Mouse (Mus musculus): Measurements from ENCODE around the gene Hbq1a. TPM values are rescaled to one million over a fixed set of nuclear protein-coding genes. Genes with fewer than 3 reads are reported as not detected.

Hbq1a gene
- total and polyA plus RNA-seq, 3 experiments = not detected

DNA sequence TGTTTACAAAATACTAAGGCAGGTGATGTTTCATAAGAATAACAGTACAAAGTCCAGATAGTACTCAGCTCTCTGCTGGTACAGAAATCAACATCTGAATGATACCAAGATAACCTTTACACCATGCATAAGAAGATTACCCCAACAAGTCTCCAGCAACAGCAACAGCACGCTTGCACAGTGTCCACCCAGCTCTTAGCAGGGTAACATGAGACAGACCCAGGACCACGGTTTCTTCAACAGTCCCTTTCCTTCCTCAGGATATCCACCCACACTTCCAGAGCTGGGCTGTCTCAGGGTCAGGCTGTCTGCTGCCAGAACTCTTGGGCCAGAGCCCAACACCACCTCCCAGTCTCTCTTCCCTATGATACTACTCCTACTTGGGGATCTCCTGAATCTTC lies 39.3 kb downstream of the Hbq1a start:
- in situ Hi-C loops (cut with MboI; ENCODE audit: low pct_ligation_motif_present, low pct_unique_long_range_greater_than_20kb, low sequenced_read_pairs) (no loop called here), dilution Hi-C loops (cut with MboI; ENCODE audit: extremely low pct_ligation_motif_present, extremely low pct_unique_long_range_greater_than_20kb, low sequenced_read_pairs) (no loop called here)
- H3K9ac ChIP-seq (ENCODE audit: insufficient read depth, low read depth) = no peak overlapping the region
- no peak for DNase-seq (ENCODE audit: extremely low read depth)
- no peak overlapping the region for H3K27ac ChIP-seq (ENCODE audit: insufficient read depth, low read depth)
- no peak overlapping the region for H3K4me2 ChIP-seq (ENCODE audit: insufficient read depth, low read depth, poor library complexity, severe bottlenecking)
- TF ChIP-seq POLR2A (IDR thresholded peaks at IDR 0.05; ENCODE audit: low read depth, low read length) = no peak
- TF ChIP-seq USF2 (conservative IDR thresholded peaks at IDR 0.05; ENCODE audit: low read depth, low read length) = no peak
- no peak for TF ChIP-seq NELFE (IDR thresholded peaks at IDR 0.05; ENCODE audit: low read depth, low read length)
- no peak for TF ChIP-seq MAX (IDR thresholded peaks at IDR 0.05; ENCODE audit: low read length)
- TF ChIP-seq JUND (conservative IDR thresholded peaks at IDR 0.05; ENCODE audit: low read depth, low read length) = no peak
- TF ChIP-seq PAX5 (IDR thresholded peaks at IDR 0.05; ENCODE audit: low read length) = no peak
- no peak for TF ChIP-seq CHD2 (IDR thresholded peaks at IDR 0.05; ENCODE audit: low read length)
- no peak for TF ChIP-seq POLR2AphosphoS2 (IDR thresholded peaks at IDR 0.05; ENCODE audit: low read depth, low read length)
- TF ChIP-seq MXI1 (IDR thresholded peaks at IDR 0.05; ENCODE audit: low read depth, low read length) = no peak
- TF ChIP-seq KAT2A (IDR thresholded peaks at IDR 0.05; ENCODE audit: insufficient replicate concordance, low read length) = no peak
- no peak for TF ChIP-seq IRF4 (IDR thresholded peaks at IDR 0.05; ENCODE audit: low read depth, low read length)
- no peak for TF ChIP-seq USF1 (IDR thresholded peaks at IDR 0.05; ENCODE audit: low read depth, low read length)
- H3K27me3 ChIP-seq (replicated peaks) = peaks cover 18% of the 10 kb centered on the region
- no peak overlapping the region for H3K4me3 ChIP-seq (replicated peaks in 1 of 3; ENCODE audit: low read depth in 2 of 3, low read length in 2 of 3, poor library complexity in 1 of 3)
- H3K9me3 ChIP-seq (replicated peaks; ENCODE audit: low read length) = peaks cover 11% of the 10 kb centered on the region
- H3K79me2 ChIP-seq (replicated peaks; ENCODE audit: control insufficient read depth, extremely low read depth, insufficient read depth, poor library complexity, severe bottlenecking) = no peaks in the 10 kb centered on the region
- no peaks in the 10 kb centered on the region for H3K36me3 ChIP-seq (replicated peaks in 1 of 2; ENCODE audit: control insufficient read depth in 1 of 2, insufficient read depth in 1 of 2, low read length in 1 of 2)
- H3K4me1 ChIP-seq (ENCODE audit: control insufficient read depth in 1 of 2, insufficient read depth in 2 of 2) = no peaks in the 10 kb centered on the region; a peak in 1 of 4 replicates

DNA sequence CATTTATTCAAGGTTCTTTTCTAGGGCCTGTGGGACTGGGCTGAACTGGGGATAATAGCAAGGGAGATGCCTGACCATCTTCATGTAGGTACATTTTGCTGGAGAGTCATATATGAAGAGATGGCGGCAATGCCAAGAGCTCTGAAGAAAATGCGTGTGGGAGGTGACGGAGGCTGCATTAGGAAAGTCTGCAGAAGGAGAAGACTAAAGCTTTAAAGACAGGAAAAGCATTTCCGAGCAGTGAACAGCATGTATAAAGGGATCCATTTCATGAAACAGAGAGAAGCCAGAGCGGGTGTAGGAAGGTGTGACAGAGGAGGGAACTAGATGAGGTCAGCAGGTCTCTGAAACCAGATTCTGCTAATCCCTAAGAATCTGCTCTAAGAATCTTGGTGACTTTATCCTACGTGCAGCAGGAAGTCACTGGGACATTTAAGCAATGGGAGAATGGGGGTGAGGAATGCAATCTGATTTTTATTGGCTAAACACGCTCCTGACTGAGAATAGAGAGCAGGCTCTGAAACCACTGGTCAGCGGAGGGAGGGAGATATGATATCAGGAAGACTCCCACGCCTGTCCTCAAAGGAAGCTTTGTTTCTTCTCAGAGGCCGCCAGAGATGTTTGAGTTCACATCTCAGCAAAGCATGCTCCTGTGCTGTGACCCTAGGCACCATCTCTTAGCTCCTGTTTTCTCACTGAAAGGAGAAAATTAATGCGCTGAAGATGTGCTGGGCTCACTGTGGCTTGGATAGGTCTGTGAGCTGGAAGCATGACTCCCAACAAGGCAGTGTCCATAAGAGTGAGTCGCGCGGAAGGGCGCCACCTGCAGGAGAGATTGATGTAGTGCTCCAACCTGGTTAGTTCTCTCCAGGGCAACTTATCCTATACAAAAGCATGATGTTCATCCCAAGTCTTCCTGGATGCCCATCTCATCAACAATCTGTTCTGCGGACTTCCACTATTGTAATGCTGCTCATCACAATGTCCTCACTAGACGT lies 40.9 kb downstream of the Hbq1a start:
- Histone ChIP-seq H3K27ac (ENCODE audit: insufficient read depth, low read depth) (no peak overlapping the region), H3K36me3 (replicated peaks in 1 of 2; ENCODE audit: control insufficient read depth in 1 of 2, insufficient read depth in 1 of 2, low read length in 1 of 2) (no peaks in the 10 kb centered on the region), H3K27me3 (replicated peaks) (peaks cover 33% of the 10 kb centered on the region), H3K9me3 (replicated peaks; ENCODE audit: low read length) (peaks cover 14% of the 10 kb centered on the region), H3K4me2 (ENCODE audit: insufficient read depth, low read depth, poor library complexity, severe bottlenecking) (peak overlapping the region; percentile 6; the same call in 1 of the 2 replicates), H3K9ac (ENCODE audit: insufficient read depth, low read depth) (no peak overlapping the region), H3K4me3 (replicated peaks in 1 of 3; ENCODE audit: low read depth in 2 of 3, low read length in 2 of 3, poor library complexity in 1 of 3) (no peak overlapping the region), H3K79me2 (replicated peaks; ENCODE audit: control insufficient read depth, extremely low read depth, insufficient read depth, poor library complexity, severe bottlenecking) (no peaks in the 10 kb centered on the region), H3K4me1 (ENCODE audit: control insufficient read depth in 1 of 2, insufficient read depth in 2 of 2) (no peaks in the 10 kb centered on the region; a peak in 1 of 4 replicates)
- dilution Hi-C loops (cut with MboI; ENCODE audit: extremely low pct_ligation_motif_present, extremely low pct_unique_long_range_greater_than_20kb, low sequenced_read_pairs) (no loop called here), in situ Hi-C loops (cut with MboI; ENCODE audit: low pct_ligation_motif_present, low pct_unique_long_range_greater_than_20kb, low sequenced_read_pairs) (no loop called here)
- DNase-seq (ENCODE audit: extremely low read depth) = peak; percentile 54
- TF ChIP-seq SMC3 (IDR thresholded peaks at IDR 0.05; ENCODE audit: low read depth, low read length) (peak; percentile 41; the same call in 1 of the 2 replicates), JUND (conservative IDR thresholded peaks at IDR 0.05; ENCODE audit: low read depth, low read length) (0 out of 2 replicates have a peak, but pooled peaks have one; percentile 22), ELF1 (IDR thresholded peaks at IDR 0.05; ENCODE audit: low read depth, low read length) (no peak), CTCF (conservative IDR thresholded peaks at IDR 0.05 in 1 of 2, IDR thresholded peaks at IDR 0.05 in 1 of 2; ENCODE audit: low read depth in 2 of 2, low read length in 2 of 2) (peak; percentile 83 to 98), RAD21 (IDR thresholded peaks at IDR 0.05; ENCODE audit: low read depth, low read length) (peak; percentile 30), MAX (IDR thresholded peaks at IDR 0.05; ENCODE audit: low read length) (peak; percentile 24; the same call in 1 of the 2 replicates), EP300 (IDR thresholded peaks at IDR 0.05; ENCODE audit: low read length) (no peak), ETS1 (conservative IDR thresholded peaks at IDR 0.05; ENCODE audit: low read depth, low read length) (no peak), GABPA (IDR thresholded peaks at IDR 0.05; ENCODE audit: insufficient replicate concordance, low read depth, low read length) (no peak)

All from CH12.LX (cell line).